Mouse (Mus musculus): ENCODE results near the gene Ift74. TPM values are rescaled to one million over a fixed set of nuclear protein-coding genes. Genes with fewer than 3 reads are reported as not detected.

Gene Ift74
- 14.9 and 16.1 TPM in 2 replicates for polyA plus RNA-seq (2012; rRNA removed)

DNA sequence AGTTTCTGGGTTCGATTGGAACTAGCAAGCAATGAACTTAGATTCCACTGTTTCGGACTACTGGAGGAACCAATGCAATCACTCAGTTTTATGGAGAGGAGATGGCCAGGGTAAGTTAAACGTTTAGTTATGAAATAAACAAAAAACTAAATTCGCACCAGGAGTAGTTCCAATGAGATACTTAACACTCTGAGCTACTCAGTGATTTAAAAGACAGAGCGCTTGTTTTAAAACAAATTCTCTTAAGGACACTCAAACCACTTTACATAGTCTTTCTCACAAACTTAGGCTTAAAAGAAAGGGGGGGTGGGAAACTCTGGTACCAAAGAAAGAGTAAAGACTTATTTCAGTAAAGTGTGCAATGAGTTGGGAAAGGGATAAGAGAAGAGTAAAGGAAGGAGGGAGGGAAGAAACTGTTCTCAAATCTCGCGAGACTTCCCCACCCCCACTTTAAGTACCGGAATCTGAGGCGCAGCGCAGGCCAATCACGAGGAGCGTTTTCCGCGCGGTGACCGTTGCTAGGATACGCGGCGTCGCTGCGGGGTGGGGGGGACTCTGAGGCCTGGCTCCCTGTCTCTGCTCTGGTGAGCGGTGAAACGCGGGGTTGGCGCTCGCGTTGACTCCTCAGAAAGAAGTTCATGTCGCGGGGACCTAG lies at the start of gene Ift74:
Gene Ift74 (plus strand): TSS at position 520 of the 655 bp plus-strand sequence.
- Histone ChIP-seq H3K27ac (ENCODE audit: insufficient read depth, low read length) (0 out of 2 replicates have a peak within 1 kb of the TSS, but pooled peaks have one; percentile 25), H3K4me1 (ENCODE audit: control insufficient read depth, insufficient read depth, low read length) (no peaks in the 10 kb centered on the region), H3K4me3 (ENCODE audit: insufficient read depth, low read length) (peak within 1 kb of the TSS; percentile 67)
- peak; percentile 47; the same call in 1 of the 2 replicates for TF ChIP-seq POLR2A (IDR thresholded peaks at IDR 0.05; ENCODE audit: extremely low read depth, insufficient read depth, low read length)
- no peak for TF ChIP-seq CTCF (IDR thresholded peaks at IDR 0.05; ENCODE audit: extremely low read depth, insufficient read depth, low read length)

DNA sequence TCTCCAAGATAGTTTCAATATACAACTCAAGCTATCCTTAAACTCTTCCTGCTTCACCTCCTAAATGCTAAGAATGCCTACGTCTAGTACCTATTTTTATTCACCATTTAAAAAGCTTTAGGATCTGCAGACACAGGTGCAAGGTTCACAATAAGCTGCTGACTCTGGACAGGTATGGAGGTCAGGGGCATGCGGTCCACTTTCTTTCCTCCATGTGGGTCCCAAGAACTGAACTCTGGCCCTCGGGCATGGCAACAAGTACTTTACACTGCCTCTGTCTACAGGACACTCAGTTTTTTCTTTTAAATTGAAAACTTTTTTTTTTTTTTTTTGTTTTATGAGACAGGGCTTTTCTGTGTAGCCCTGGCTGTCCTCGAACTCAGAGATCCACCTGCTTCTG lies 41.6 kb upstream of the Ift74 start:
- H3K4me3 ChIP-seq (ENCODE audit: insufficient read depth, low read length): no peak overlapping the region
- no peak overlapping the region for H3K27ac ChIP-seq (ENCODE audit: insufficient read depth, low read length)
- no peaks in the 10 kb centered on the region for H3K4me1 ChIP-seq (ENCODE audit: control insufficient read depth, insufficient read depth, low read length)
- TF ChIP-seq POLR2A (IDR thresholded peaks at IDR 0.05; ENCODE audit: extremely low read depth, insufficient read depth, low read length) (no peak), CTCF (IDR thresholded peaks at IDR 0.05; ENCODE audit: extremely low read depth, insufficient read depth, low read length) (no peak)

DNA sequence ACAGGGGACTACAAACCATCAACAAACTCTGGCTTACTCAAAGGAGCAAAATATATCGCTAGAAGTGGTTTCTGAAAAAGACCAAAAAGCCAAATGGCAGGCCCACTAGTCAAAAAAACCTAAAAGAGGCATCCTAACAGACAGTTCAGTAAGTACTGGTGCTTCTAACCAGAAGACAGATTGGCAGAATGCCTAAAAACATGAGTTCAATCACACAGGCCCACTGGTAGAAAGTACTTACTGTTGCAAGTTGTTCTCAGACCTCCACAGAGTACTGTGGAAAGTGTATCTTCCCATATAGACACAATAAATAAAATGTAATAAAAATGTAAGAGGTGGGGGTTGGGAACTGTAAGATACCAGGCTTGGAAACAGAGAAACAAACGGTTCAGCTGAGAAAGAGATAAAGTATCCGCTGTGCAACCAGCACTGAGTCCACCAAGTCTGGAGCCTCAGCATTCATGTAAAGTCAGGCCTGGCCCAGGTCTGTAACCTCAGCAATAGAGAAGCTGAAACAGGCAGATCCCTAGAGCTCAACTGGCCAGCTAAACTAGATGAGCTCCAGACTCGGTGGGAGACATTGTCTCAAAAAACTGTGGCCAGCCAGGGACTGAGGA lies 22.4 kb upstream of the Ift74 start:
- H3K4me3 ChIP-seq (ENCODE audit: insufficient read depth, low read length): no peak overlapping the region
- H3K4me1 ChIP-seq (ENCODE audit: control insufficient read depth, insufficient read depth, low read length): no peaks in the 10 kb centered on the region; the same call in 1 of the 2 replicates
- H3K27ac ChIP-seq (ENCODE audit: insufficient read depth, low read length): no peak overlapping the region
- TF ChIP-seq CTCF (IDR thresholded peaks at IDR 0.05; ENCODE audit: extremely low read depth, insufficient read depth, low read length) (no peak), POLR2A (IDR thresholded peaks at IDR 0.05; ENCODE audit: extremely low read depth, insufficient read depth, low read length) (no peak)

DNA sequence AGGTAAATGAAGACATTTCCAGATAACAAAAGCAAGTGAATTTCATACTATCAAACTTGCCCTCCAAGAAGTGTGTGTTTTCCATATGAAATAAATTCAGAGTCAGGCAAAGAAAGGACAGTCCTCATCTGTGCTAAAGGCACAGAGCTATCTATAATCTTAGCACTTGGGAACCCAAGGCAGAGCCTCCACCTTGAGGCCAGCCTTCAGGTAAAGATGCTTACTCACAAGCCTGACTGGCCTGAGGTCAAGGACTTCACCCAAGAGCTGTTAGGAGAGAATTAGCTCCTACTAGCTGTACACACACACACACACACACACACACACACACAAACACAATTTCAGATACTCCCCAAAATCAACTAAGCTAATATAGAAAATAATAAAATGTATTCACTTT lies 21.6 kb upstream of the Ift74 start:
- Histone ChIP-seq H3K4me3 (ENCODE audit: insufficient read depth, low read length) (no peak overlapping the region), H3K27ac (ENCODE audit: insufficient read depth, low read length) (no peak overlapping the region), H3K4me1 (ENCODE audit: control insufficient read depth, insufficient read depth, low read length) (no peaks in the 10 kb centered on the region; the same call in 1 of the 2 replicates)
- TF ChIP-seq POLR2A (IDR thresholded peaks at IDR 0.05; ENCODE audit: extremely low read depth, insufficient read depth, low read length) (no peak), CTCF (IDR thresholded peaks at IDR 0.05; ENCODE audit: extremely low read depth, insufficient read depth, low read length) (no peak)

DNA sequence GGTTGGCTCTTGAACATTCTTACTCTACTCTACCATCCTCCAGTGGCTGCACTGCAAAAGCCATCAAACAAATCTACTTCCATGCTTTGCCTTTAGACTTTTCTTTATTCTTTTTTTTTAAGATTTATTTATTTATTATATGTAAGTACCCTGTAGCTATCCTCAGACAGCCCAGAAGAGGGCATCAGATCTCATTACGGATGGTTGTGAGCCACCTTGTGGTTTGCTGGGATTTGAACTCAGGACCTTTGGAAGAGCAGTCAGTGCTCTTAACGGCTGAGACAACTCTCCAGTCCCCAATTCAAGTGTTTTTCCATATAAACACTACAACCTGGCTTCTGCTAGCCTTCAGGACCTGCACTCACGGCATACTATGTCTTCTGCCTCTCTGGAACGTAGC lies 12.9 kb upstream of the Ift74 start:
- H3K4me1 ChIP-seq (ENCODE audit: control insufficient read depth, insufficient read depth, low read length): peaks cover 1% of the 10 kb centered on the region; the same call in 1 of the 2 replicates
- TF ChIP-seq POLR2A (IDR thresholded peaks at IDR 0.05; ENCODE audit: extremely low read depth, insufficient read depth, low read length) (no peak), CTCF (IDR thresholded peaks at IDR 0.05; ENCODE audit: extremely low read depth, insufficient read depth, low read length) (no peak)
- no peak overlapping the region for H3K27ac ChIP-seq (ENCODE audit: insufficient read depth, low read length)
- no peak overlapping the region; the same call in 1 of the 2 replicates for H3K4me3 ChIP-seq (ENCODE audit: insufficient read depth, low read length)

DNA sequence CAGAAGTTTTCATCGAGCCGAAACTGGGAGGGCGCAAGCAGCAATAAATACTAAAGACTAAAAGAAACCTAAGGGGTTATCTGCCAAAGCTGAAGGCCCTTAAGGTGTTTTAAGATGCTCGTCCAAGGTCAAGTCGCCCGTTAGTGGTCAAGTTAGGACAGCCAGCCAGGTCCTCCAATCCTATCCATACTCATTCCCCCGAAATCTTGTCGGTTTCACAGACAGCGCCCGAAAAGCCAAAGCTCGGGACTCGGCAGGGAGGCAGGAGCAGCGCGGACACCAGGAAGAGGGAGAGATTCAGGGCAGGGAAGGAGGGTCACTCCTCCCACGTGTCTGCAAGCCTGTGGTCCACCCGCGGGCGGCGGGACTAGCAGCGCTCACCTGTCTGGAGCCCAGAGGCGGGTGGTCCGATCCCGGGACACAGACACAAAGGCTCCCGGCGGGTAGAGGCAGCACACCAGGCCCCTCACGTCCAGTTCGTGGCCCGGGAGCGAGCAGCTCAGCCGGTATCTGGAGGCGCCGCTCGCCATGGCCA lies 11.7 kb upstream of the Ift74 start:
- Histone ChIP-seq H3K4me3 (ENCODE audit: insufficient read depth, low read length) (peak overlapping the region; percentile 87), H3K27ac (ENCODE audit: insufficient read depth, low read length) (peak overlapping the region; percentile 85), H3K4me1 (ENCODE audit: control insufficient read depth, insufficient read depth, low read length) (peaks cover 1% of the 10 kb centered on the region; the same call in 1 of the 2 replicates)
- TF ChIP-seq CTCF (IDR thresholded peaks at IDR 0.05; ENCODE audit: extremely low read depth, insufficient read depth, low read length) (no peak), POLR2A (IDR thresholded peaks at IDR 0.05; ENCODE audit: extremely low read depth, insufficient read depth, low read length) (no peak)

DNA sequence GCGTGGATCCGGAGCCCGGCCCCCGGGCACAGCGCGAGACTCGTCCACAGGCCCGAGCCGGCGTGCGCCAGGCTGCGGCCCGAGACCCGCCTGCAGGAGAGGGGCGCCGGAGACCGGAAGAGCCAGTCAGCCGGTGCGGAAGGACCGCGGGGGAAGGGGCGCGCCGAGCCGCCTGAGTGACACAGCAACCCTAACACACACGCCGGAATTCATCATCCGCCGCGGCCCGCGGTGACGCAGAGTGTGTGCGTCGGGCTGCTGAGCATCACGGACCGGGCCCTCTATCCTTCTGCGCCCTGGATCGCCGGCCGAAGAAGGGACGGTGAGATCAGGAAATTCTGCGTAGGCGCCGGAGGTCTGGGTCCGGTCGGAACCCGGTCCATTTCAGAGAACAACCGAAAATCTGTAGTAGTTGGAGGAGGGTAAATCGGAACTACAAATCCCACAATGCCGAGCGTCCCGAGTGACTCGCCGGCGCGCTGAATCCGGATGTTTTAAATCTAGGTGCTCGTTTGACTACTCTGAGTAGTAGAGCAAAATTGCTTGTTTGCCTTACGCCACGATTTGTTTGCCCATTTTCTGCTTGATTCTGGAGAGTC lies 11.2 kb upstream of the Ift74 start, which contains the start of gene Plaa:
Gene Plaa (minus strand): TSS at position 214 of the 599 bp plus-strand sequence.
- peaks cover 1% of the 10 kb centered on the region; the same call in 1 of the 2 replicates for H3K4me1 ChIP-seq (ENCODE audit: control insufficient read depth, insufficient read depth, low read length)
- H3K27ac ChIP-seq (ENCODE audit: insufficient read depth, low read length): peak within 1 kb of the TSS; percentile 95
- H3K4me3 ChIP-seq (ENCODE audit: insufficient read depth, low read length): peak within 1 kb of the TSS; percentile 87
- TF ChIP-seq CTCF (IDR thresholded peaks at IDR 0.05; ENCODE audit: extremely low read depth, insufficient read depth, low read length) (no peak), POLR2A (IDR thresholded peaks at IDR 0.05; ENCODE audit: extremely low read depth, insufficient read depth, low read length) (peak; percentile 56; the same call in 1 of the 2 replicates)

DNA sequence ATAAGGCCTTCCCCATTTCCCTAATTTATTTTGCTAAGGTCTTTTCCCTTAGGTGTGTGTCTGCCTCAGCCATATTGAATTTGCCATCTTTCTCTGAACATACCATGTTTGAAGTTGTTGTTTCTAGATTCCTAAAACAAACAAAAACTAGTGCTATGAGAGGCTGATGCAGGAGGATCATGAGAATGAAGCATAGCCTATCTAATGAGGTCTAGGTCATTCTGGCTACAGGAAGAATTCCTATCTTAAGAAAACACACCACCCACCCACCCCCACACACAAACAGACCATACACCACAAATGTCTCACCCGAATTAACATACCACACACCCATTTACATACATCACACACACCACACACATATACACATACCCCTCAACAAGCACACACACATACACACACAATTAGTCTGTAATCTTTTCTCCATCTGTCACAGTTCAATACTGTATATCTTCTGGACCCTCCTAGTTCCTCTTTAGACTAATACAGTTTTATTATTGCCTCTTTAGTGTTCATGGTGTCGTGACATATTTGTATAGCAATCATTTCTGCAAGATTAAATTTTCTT lies 9.8 kb upstream of the Ift74 start:
- TF ChIP-seq POLR2A (IDR thresholded peaks at IDR 0.05; ENCODE audit: extremely low read depth, insufficient read depth, low read length) (no peak), CTCF (IDR thresholded peaks at IDR 0.05; ENCODE audit: extremely low read depth, insufficient read depth, low read length) (no peak)
- H3K4me1 ChIP-seq (ENCODE audit: control insufficient read depth, insufficient read depth, low read length): peaks cover 1% of the 10 kb centered on the region; the same call in 1 of the 2 replicates
- no peak overlapping the region for H3K27ac ChIP-seq (ENCODE audit: insufficient read depth, low read length)

DNA sequence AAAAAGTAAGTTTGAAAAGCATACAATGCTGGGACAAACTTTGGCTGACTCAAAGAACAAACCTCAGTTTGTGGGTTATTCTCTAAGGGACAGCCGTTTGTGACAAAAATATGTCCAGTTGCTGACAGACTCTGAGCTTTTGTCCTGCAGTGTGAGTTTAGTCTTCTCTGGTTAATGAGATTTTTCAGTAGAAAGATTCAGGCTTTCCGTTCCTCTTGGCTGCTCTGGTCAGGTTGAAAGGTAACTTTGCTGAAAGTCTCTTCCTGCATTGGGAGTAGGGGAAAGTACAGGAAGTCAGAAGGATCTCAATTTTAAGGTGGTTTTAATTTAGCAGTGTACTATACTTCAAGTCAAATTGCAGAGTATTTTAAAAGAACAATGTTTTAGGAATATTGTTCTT lies 8.7 kb upstream of the Ift74 start:
- TF ChIP-seq CTCF (IDR thresholded peaks at IDR 0.05; ENCODE audit: extremely low read depth, insufficient read depth, low read length) (no peak), POLR2A (IDR thresholded peaks at IDR 0.05; ENCODE audit: extremely low read depth, insufficient read depth, low read length) (no peak)

More for the DNA sequence above, 9.8 kb upstream of the Ift74 start:
- H3K4me3 ChIP-seq (ENCODE audit: insufficient read depth, low read length): no peak overlapping the region

More for the DNA sequence above, 8.7 kb upstream of the Ift74 start:
- peaks cover 1% of the 10 kb centered on the region; the same call in 1 of the 2 replicates for H3K4me1 ChIP-seq (ENCODE audit: control insufficient read depth, insufficient read depth, low read length)
- H3K4me3 ChIP-seq (ENCODE audit: insufficient read depth, low read length): no peak overlapping the region
- no peak overlapping the region for H3K27ac ChIP-seq (ENCODE audit: insufficient read depth, low read length)

All from cortical plate, adult 2 months (tissue).